Mouse (Mus musculus) G1E (cell line): ENCODE measurements around the gene Bicral. TPM values are rescaled to one million over a fixed set of nuclear protein-coding genes. Genes with fewer than 3 reads are reported as not detected.

Experiments used
- ATAC-seq: 2 replicates; pipeline ENCODE4 v1.8.0; 2016; ENCODE audit warnings: mild to moderate bottlenecking; ENCODE audit not compliant: insufficient number of reproducible peaks, poor library complexity, low FRiP score, severe bottlenecking; ENCODE audit errors: extremely low read depth
- DNase-seq: peaks from one replicate; pipeline ENCODE4 v3.0.0; 2012; ENCODE audit warnings: low spot score
- H3K27me3 ChIP-seq: 2 replicates; pipeline ENCODE4 v1.6.1; 2012; ENCODE audit warnings: mild to moderate bottlenecking, low read length, inconsistent platforms; ENCODE audit not compliant: insufficient read depth
- H3K36me3 ChIP-seq: replicated peaks from 2 replicates; pipeline ENCODE3; 2012; ENCODE audit warnings: mild to moderate bottlenecking, inconsistent platforms
- H3K4me1 ChIP-seq: 2 replicates; pipeline ENCODE4 v1.6.1; 2012; ENCODE audit warnings: low read depth, low read length, inconsistent platforms, mixed read lengths; ENCODE audit not compliant: insufficient read depth
- H3K4me3 ChIP-seq: 2 replicates; pipeline ENCODE4 v1.5.1; 2012; ENCODE audit warnings: low read depth, mild to moderate bottlenecking, inconsistent platforms, low read length, moderate library complexity, mixed read lengths
- H3K9me3 ChIP-seq: replicated peaks from 2 replicates; pipeline ENCODE4 v1.6.1; 2012; ENCODE audit warnings: inconsistent platforms
- CTCF ChIP-seq: IDR thresholded peaks from 2 replicates; pipeline ENCODE4 v1.5.1; 2012; ENCODE audit warnings: low read depth, low read length, inconsistent platforms, mixed read lengths
- GATA1 ChIP-seq: IDR thresholded peaks from 2 replicates; pipeline ENCODE4 v1.6.1; 2012; ENCODE audit warnings: borderline replicate concordance, low read length, inconsistent platforms, mixed read lengths
- GATA2 ChIP-seq: IDR thresholded peaks from 2 replicates; pipeline ENCODE4 v1.6.1; 2012; ENCODE audit warnings: low read depth, low read length, inconsistent platforms, borderline replicate concordance
- POLR2AphosphoS5 ChIP-seq: IDR thresholded peaks from 2 replicates; pipeline ENCODE4 v1.6.1; 2012; ENCODE audit warnings: low read depth, low read length, inconsistent platforms; ENCODE audit not compliant: insufficient replicate concordance
- TAL1 ChIP-seq: conservative IDR thresholded peaks from 2 replicates; pipeline ENCODE4 v1.6.1; 2012; ENCODE audit warnings: low read depth, low read length, inconsistent platforms, mixed read lengths
- polyA plus RNA-seq: library from polyadenylated mRNA; stranded (reverse); fragments of >175 nt; gene quantifications from 2 replicates; pipeline ENCODE4 v1.2.3, GENCODE M21; 2012
- total RNA-seq, 2 experiments: library from RNA; stranded (forward) in 1 of 2; stranded (reverse) in 1 of 2; fragments of 200-1000 nt in 1 of 2; fragments of >200 nt in 1 of 2; fragmentation: Nextera tagmentation in 1 of 2; gene quantifications; 2 replicates each; pipeline ENCODE4 v1.2.3; 2014 to 2017

Bicral gene
- total and polyA plus RNA-seq, 3 experiments: 12.9 to 34.4 (median 13.4) TPM

DNA sequence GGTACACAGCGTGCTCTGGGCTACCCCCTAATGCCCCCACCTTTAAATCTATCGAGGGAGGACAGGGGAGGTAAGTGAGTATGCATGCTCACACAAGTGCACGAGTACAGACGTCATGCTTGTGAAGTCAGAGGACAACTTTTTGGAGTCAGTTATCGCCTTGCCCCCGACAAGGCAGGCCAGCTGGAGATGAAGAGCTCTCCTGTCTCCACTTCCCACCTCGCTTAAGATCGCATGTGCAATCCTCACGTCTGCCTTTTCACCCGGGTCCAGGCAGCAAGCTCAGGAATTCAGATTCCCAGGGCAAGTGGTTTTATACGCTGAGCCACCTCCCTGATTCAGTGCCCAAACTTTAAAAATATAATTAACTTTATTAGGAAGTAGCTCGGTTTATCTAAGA is 13.0 kb downstream of the Bicral start:
- no peak overlapping the region for H3K4me3 ChIP-seq
- no peak for ATAC-seq
- DNase-seq: no peak
- peaks cover 82% of the 10 kb centered on the region for H3K36me3 ChIP-seq
- peaks cover 17% of the 10 kb centered on the region for H3K4me1 ChIP-seq
- TF ChIP-seq POLR2AphosphoS5 (no peak), CTCF (no peak), TAL1 (no peak), GATA2 (no peak), GATA1 (no peak)
- H3K9me3 ChIP-seq: no peaks in the 10 kb centered on the region
- H3K27me3 ChIP-seq: no peaks in the 10 kb centered on the region

DNA sequence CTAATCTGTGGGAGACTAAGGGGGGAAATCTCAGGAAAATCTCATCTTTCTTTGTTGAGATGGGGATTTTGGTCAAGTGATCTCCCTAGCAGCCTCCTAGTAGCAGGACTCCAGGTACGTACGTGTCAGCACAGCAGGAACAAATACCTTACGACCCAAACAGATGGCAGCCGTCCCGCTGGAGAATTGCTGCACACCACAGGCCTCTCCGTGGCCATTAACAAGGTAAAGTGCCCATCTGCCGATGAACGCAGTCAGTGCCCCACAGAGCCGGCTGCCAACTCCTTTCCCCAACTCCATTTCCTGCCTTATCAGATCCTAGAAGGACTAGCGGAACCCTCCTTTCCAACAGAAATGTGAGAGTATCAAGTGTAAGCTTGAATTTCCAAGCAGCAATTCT is 13.5 kb downstream of the Bicral start:
- peaks cover 83% of the 10 kb centered on the region for H3K36me3 ChIP-seq
- no peak for TF ChIP-seq GATA2
- no peak for TF ChIP-seq POLR2AphosphoS5
- no peak for TF ChIP-seq CTCF
- TF ChIP-seq GATA1: no peak
- no peak for TF ChIP-seq TAL1
- ATAC-seq: no peak

DNA sequence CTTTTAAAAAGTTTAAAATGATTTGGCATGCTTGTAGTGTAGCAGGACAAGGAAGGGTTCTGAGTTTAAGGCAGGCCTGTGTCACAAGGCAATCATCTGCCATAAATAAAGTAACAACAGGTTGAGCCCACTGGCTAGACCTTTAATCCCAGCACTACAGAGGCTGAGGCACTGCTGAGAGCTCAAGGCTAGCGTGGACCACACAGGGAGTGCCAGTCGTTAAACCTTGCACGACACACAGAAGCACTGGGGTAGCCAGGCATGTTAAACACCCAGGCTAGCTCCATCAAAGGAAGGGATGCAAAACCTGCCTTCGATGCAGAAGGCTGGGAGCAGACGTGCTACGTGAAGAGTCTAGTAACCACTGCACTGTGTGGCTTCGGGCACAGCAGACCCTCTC is 14.6 kb downstream of the Bicral start:
- no peak for ATAC-seq
- Histone ChIP-seq H3K4me1 (peaks cover 18% of the 10 kb centered on the region), H3K36me3 (peaks cover 83% of the 10 kb centered on the region), H3K4me3 (no peak overlapping the region), H3K9me3 (no peaks in the 10 kb centered on the region), H3K27me3 (no peaks in the 10 kb centered on the region)
- no peak for DNase-seq
- no peak for TF ChIP-seq GATA1
- no peak for TF ChIP-seq POLR2AphosphoS5
- no peak for TF ChIP-seq TAL1
- no peak for TF ChIP-seq CTCF
- TF ChIP-seq GATA2: no peak

More for the DNA sequence above, 13.5 kb downstream of the Bicral start:
- Histone ChIP-seq H3K27me3 (no peaks in the 10 kb centered on the region), H3K4me3 (no peak overlapping the region), H3K9me3 (no peaks in the 10 kb centered on the region), H3K4me1 (peaks cover 20% of the 10 kb centered on the region)
- DNase-seq: no peak

DNA sequence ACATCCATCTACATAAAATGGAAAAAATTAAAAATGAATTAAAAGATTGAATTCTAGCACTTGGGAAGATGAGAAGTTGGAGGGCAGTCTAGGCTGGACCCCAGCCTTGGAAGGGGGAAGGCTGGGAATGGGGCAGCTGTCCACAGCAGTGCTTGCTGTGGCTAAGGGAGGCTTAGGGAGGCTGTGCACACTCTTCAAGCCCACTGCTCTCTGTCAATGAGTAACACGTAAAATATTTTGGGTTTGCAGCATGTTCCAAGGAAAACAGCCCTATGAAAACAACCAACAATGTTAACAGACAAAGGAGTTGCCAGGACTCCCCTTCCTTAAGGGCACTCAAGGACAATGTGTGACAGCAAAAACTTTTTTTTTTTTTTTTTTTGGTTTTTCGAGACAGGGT is 15.3 kb downstream of the Bicral start:
- no peak for ATAC-seq
- peaks cover 24% of the 10 kb centered on the region for H3K4me1 ChIP-seq
- no peak for DNase-seq

DNA sequence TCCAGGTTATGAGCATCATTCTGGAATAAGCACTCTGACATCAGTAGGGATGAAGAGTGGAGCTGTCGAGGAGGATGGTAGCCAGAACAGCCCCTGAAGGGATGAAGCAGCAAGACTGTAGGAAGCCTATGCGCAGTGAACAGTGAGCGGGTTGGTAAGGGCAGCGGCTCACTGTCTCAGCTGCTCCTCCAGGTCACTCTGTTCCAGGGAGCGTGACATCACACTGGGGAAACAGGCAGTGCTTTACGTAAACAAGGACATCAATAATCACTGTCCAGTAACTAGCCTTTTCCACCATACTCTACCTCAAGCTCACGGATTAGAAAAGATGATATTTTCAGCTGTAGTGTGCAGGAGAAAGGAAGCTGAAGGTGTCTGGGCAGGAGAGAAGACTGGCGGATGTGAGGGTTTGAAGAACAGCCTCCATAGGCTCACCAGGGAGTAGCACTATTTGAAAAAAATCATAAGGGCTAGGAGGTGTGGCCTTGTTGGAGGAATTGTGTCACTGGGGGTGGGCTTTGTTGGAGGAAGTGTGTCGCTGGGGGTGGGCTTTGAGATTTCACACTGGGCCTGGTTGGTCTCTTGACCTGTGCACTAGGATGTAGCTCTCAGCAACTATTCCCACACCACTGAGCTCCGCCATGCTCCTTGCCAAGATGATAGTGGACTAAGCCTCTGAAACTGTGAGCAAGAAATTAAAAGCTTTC is 17.8 kb downstream of the Bicral start:
- Histone ChIP-seq H3K4me1 (peaks cover 28% of the 10 kb centered on the region), H3K9me3 (no peaks in the 10 kb centered on the region), H3K36me3 (peaks cover 80% of the 10 kb centered on the region), H3K27me3 (no peaks in the 10 kb centered on the region), H3K4me3 (no peak overlapping the region)
- no peak for TF ChIP-seq TAL1
- TF ChIP-seq CTCF: no peak
- no peak for TF ChIP-seq GATA1
- TF ChIP-seq GATA2: no peak
- no peak for TF ChIP-seq POLR2AphosphoS5
- no peak for DNase-seq
- no peak for ATAC-seq

More for the DNA sequence above, 15.3 kb downstream of the Bicral start:
- Histone ChIP-seq H3K9me3 (no peaks in the 10 kb centered on the region), H3K36me3 (peaks cover 86% of the 10 kb centered on the region), H3K4me3 (no peak overlapping the region), H3K27me3 (no peaks in the 10 kb centered on the region)
- no peak for TF ChIP-seq GATA2
- TF ChIP-seq TAL1: no peak
- no peak for TF ChIP-seq CTCF
- no peak for TF ChIP-seq GATA1
- TF ChIP-seq POLR2AphosphoS5: no peak

DNA sequence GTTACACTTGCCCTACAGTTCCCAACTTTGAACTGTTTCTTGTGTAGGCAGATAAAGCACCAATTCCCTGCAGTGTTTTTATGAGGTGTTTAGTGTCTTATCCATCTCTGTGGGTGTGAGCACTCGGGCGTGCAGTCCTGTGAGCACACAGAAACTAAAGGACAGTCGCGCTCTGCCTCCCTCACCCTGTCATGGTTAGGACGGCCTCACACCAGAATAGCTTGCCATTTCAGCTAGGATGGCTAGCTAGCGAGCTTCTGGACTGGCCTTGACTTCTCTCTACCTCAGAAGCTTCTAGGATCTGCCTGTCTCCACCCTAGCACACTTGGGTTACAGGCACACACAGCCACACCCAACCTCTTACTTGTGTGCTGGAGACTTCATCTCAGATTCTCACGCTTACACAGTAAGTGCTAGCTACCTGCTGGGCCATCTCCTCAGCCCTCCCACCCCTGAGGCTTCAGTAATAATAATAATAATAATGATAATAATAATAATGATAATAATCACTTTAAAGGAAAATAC is 19.8 kb downstream of the Bicral start:
- ATAC-seq (no peak), DNase-seq (no peak)

DNA sequence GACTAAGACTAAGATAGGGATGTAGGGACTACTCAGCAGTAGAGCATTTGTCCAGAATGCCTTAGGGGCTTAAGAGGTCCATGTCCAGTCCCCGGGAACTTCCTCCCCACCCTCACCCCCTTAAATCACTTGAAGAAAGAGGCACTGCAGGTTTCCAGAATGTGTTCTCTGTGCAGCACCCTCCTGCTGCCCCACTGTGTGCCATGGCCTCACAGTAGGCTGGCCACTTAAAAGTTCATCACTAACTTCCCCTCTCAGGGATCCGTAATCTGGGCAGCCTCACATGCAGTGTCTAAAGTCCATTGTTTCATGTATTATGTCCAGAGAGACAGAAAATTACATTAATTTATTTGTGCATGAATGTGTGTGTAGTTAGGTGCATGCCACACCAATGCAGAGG is 20.4 kb downstream of the Bicral start:
- ATAC-seq (no peak), DNase-seq (no peak)
- no peak overlapping the region for H3K4me3 ChIP-seq
- H3K9me3 ChIP-seq: no peaks in the 10 kb centered on the region
- peaks cover 77% of the 10 kb centered on the region for H3K36me3 ChIP-seq
- TF ChIP-seq GATA2: no peak
- TF ChIP-seq POLR2AphosphoS5: no peak
- TF ChIP-seq CTCF: no peak
- TF ChIP-seq GATA1: no peak
- no peak for TF ChIP-seq TAL1
- H3K27me3 ChIP-seq: no peaks in the 10 kb centered on the region
- H3K4me1 ChIP-seq: peaks cover 26% of the 10 kb centered on the region

More for the DNA sequence above, 19.8 kb downstream of the Bicral start:
- Histone ChIP-seq H3K4me3 (no peak overlapping the region), H3K9me3 (no peaks in the 10 kb centered on the region), H3K36me3 (peaks cover 76% of the 10 kb centered on the region), H3K27me3 (no peaks in the 10 kb centered on the region), H3K4me1 (peaks cover 26% of the 10 kb centered on the region)
- TF ChIP-seq POLR2AphosphoS5 (no peak), TAL1 (no peak), CTCF (no peak), GATA1 (no peak), GATA2 (no peak)
